Mouse (Mus musculus) midbrain, embryonic 10.5 days (tissue): Measurements from ENCODE around the gene Clptm1. TPM values are rescaled to one million over a fixed set of nuclear protein-coding genes. Genes with fewer than 3 reads are reported as not detected.

Source experiments
- DNase-seq: peaks from one replicate; pipeline ENCODE4 v3.0.0-alpha.2; 2017; ENCODE audit warnings: low spot score
- H3K27ac ChIP-seq: fragments of 300-500 bp; sonication (generic); replicated peaks from 2 replicates; pipeline ENCODE4 v1.5.1; 2016; ENCODE audit warnings: mild to moderate bottlenecking
- H3K27me3 ChIP-seq: fragments of 300-500 bp; sonication (generic); 2 replicates; pipeline ENCODE4 v1.6.1; 2016; ENCODE audit warnings: low read depth, mild to moderate bottlenecking; ENCODE audit not compliant: poor library complexity, severe bottlenecking
- H3K36me3 ChIP-seq: fragments of 300-500 bp; sonication (generic); 2 replicates; pipeline ENCODE4 v1.6.1; 2016; ENCODE audit warnings: mild to moderate bottlenecking, moderate library complexity
- H3K4me1 ChIP-seq: fragments of 300-500 bp; sonication (generic); 2 replicates; pipeline ENCODE4 v1.6.1; 2016
- H3K4me3 ChIP-seq: fragments of 300-500 bp; sonication (generic); 2 replicates; pipeline ENCODE4 v1.5.1; 2016; ENCODE audit warnings: mild to moderate bottlenecking, moderate library complexity
- H3K9me3 ChIP-seq: fragments of 300-500 bp; sonication (generic); replicated peaks from 2 replicates; pipeline ENCODE4 v1.6.1; 2016; ENCODE audit warnings: mild to moderate bottlenecking
- WGBS: fragments of 180-500 bp; shearing (Covaris S2); methylation state at CpG from one replicate; pipeline ENCODE4 v1.1.7; 2016; 5-methylcytosine and 5-hydroxymethylcytosine counted together
- polyA plus RNA-seq: library from polyadenylated mRNA; unstranded; fragments of >200 nt; fragmentation: Nextera tagmentation; extraction: Ambion mirVana; gene quantifications from 2 replicates; pipeline ENCODE4 v1.2.1, GENCODE M21; 2016

Gene Clptm1
- polyA plus RNA-seq, 1 experiment from 2014 or later, result 82.3 TPM

DNA sequence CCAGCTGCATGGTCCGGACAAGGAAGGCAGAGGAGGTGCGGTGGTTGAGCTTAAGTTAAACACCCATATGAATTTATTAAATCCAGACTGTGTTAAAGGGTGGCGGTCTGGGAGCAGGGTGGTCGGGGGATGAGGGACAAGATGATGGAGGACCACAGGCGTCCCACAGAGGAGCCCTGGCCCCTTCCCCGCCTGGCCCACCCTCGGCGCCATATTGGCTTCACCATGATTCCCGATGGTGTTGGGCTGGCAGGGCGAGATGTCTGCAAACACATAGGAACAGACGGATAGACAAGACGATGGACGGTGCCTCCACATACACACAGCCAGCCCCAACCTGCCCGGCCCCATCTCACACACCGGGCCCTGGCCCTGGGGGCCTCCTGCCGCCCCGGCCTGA, 31.6 kb downstream of the Clptm1 start:
- H3K27me3 ChIP-seq, result peaks cover 4% of the 10 kb centered on the region; the same call in 1 of the 2 replicates
- H3K27ac ChIP-seq, result no peak overlapping the region
- H3K4me1 ChIP-seq, result peaks cover 15% of the 10 kb centered on the region
- no peak for DNase-seq
- WGBS, result 94% methylated on average over 17 of the region's 17 CpGs
- H3K36me3 ChIP-seq, result peaks cover 65% of the 10 kb centered on the region
- no peaks in the 10 kb centered on the region for H3K9me3 ChIP-seq
- no peak overlapping the region for H3K4me3 ChIP-seq

DNA sequence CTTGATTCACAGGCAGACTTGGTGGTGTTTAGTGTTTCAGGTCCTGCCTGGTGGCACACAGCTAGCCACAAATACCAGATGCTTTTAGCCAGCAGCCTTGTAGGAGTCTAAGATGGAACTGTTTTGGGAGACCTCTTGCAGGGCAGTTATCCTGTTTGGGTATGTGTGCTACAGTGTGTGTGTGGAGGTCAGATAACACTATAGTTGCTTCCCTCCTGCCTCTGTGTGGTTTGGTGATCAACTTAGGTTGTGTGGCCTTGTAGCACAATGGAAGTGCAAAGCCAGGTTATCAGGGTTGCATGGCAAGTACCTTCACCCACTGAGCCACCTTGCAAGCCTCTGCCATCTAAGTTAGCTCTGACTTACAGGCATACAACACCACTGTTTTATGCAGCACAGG, 32.1 kb downstream of the Clptm1 start:
- Histone ChIP-seq H3K27ac (no peak overlapping the region), H3K4me1 (peaks cover 15% of the 10 kb centered on the region), H3K9me3 (no peaks in the 10 kb centered on the region), H3K4me3 (no peak overlapping the region), H3K27me3 (peaks cover 4% of the 10 kb centered on the region; the same call in 1 of the 2 replicates), H3K36me3 (peaks cover 60% of the 10 kb centered on the region)
- no peak for DNase-seq

DNA sequence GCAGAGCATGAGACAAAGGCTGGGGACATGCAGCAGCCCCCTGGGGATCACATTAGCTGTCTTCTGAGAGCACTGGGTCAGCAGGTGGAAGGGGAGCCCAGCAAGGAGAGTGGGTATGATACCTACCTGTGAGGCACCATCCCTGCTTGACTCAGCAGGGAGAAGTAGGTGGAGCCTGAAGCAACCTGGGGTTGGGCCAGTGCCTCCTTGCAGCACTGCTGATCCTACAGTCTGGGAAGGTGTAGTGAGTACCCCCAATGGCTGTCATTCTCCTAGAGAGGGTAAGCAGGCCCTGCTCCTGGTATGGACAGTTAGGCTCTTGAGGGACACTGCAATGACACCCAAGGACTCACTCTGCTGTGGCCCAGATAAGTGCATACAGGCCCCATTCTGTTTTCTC, 32.6 kb downstream of the Clptm1 start:
- H3K27ac ChIP-seq, result no peak overlapping the region
- peaks cover 56% of the 10 kb centered on the region for H3K36me3 ChIP-seq
- DNase-seq, result no peak
- H3K4me1 ChIP-seq, result peaks cover 15% of the 10 kb centered on the region
- no peaks in the 10 kb centered on the region for H3K9me3 ChIP-seq
- H3K27me3 ChIP-seq, result peaks cover 4% of the 10 kb centered on the region; the same call in 1 of the 2 replicates
- H3K4me3 ChIP-seq, result no peak overlapping the region

DNA sequence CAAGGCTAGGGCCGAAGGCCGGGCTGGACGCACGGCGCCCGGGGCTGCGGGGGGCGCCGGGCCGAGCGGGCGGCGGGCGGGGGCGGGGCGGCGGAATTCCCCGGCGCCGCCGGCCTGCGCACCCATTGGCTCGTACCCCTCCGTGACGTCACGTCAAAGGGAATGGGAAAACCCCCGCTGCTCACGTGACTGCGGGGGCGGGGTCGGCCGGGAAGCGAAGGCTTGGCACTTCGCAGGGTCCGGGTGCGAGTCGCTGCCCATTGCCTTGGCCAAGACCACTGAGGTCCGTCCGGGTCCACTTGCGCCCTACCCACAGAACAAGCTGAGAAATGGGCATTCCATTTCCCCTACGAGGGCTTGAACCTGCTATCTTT, 35.5 kb downstream of the Clptm1 start, which contains the start of gene Relb:
Gene Relb (minus strand): TSS at position 78 of the 374 bp plus-strand sequence.
- under 1% methylated on average over 38 of the region's 41 CpGs for WGBS
- Histone ChIP-seq H3K27ac (peak within 1 kb of the TSS; percentile 64), H3K9me3 (no peaks in the 10 kb centered on the region), H3K4me3 (peak within 1 kb of the TSS; percentile 79), H3K27me3 (peaks cover 4% of the 10 kb centered on the region; the same call in 1 of the 2 replicates), H3K36me3 (peaks cover 27% of the 10 kb centered on the region), H3K4me1 (peaks cover 15% of the 10 kb centered on the region)
- DNase-seq, result peak; percentile 91

DNA sequence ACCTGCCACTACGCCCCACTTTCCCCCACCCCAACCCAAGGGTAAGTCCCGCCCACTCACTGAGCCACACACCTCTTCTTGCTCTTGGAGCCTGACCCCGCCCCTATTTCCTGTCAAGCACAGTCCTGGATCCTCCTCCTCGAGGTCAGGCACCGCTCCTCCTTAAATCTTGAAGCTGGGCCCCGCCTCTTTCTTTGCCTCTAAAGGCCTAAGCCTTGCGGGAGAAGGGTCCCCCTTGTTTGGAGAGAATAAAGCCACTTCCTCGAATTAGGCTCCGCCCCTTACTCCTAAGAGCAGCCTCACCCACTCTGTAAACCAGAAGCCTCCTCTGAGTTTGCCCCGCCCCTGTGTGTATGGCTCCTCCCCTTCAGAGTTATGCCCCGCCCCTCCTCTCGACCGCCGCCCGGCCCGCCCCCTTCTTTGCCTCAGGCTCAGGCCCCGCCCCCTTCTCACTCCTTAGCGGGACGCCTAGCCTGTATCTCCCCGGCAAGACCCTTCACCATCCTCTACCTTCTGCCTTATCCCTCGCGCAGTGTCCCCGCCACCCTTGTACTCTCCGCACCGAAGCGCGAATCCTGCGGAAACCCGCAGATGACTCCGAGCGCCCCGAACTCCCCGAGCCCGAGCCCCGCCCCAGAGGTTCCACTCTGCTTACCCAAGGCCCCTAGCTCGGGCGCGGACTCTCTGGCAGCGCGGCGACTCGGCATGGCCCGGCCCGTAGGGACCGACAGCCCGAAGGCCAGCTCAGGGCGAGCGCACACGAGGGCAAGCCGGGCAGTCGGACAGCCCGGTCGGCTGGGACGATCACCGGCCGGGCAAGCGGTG, 36.1 kb downstream of the Clptm1 start:
- Histone ChIP-seq H3K4me1 (peaks cover 15% of the 10 kb centered on the region), H3K27me3 (peaks cover 4% of the 10 kb centered on the region; the same call in 1 of the 2 replicates), H3K27ac (peak overlapping the region; percentile 64), H3K36me3 (peaks cover 21% of the 10 kb centered on the region), H3K9me3 (no peaks in the 10 kb centered on the region), H3K4me3 (peak overlapping the region; percentile 79)
- peak; percentile 93 for DNase-seq
- 2% methylated on average over 57 of the region's 57 CpGs for WGBS

DNA sequence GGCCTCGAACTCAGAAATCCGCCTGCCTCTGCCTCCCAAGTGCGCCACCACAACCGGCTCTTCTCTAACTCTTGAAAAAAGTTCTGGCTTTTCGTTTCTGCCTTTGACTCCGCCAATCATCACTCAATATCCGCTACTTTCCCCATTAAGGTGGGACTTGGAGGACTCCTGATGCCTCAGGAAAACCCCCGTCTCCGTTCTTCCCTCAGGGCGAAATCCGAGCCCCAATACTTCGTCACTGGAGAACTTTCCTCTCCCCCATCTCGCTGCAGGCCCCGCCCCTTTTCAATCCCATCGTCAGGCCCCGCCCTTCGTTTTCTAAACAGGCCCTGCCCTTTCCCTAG, 36.7 kb downstream of the Clptm1 start:
- 17% methylated on average over 17 of the region's 17 CpGs for WGBS
- Histone ChIP-seq H3K4me3 (peak overlapping the region; percentile 79), H3K36me3 (peaks cover 15% of the 10 kb centered on the region), H3K9me3 (no peaks in the 10 kb centered on the region), H3K27ac (peak overlapping the region; percentile 64), H3K4me1 (peaks cover 15% of the 10 kb centered on the region), H3K27me3 (peaks cover 4% of the 10 kb centered on the region; the same call in 1 of the 2 replicates)
- DNase-seq, result no peak

DNA sequence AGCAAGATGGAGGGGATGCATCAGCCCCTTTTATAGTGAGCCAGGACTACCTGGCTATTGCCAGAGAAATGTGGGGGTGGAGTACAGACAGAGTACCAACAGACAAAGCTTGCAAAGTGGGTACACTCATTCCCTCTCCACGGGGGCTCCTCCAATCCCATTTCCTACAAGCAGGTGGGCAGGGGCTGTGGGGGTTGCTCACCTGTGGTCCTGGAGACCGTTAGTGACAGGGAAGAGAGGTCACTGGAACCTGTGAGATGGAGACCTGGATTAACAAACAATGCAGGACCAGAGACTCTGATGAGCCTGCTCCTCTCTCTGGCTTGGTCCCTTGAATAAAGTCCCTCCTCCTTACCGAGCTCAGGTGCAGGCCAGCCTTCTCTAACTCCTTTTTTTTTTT, 37.1 kb downstream of the Clptm1 start:
- Histone ChIP-seq H3K27ac (no peak overlapping the region), H3K27me3 (peaks cover 4% of the 10 kb centered on the region; the same call in 1 of the 2 replicates), H3K9me3 (no peaks in the 10 kb centered on the region), H3K4me3 (peak overlapping the region; percentile 79), H3K36me3 (peaks cover 11% of the 10 kb centered on the region), H3K4me1 (peaks cover 15% of the 10 kb centered on the region)
- DNase-seq, result no peak
- WGBS, result 65% methylated on average over 3 of the region's 3 CpGs

DNA sequence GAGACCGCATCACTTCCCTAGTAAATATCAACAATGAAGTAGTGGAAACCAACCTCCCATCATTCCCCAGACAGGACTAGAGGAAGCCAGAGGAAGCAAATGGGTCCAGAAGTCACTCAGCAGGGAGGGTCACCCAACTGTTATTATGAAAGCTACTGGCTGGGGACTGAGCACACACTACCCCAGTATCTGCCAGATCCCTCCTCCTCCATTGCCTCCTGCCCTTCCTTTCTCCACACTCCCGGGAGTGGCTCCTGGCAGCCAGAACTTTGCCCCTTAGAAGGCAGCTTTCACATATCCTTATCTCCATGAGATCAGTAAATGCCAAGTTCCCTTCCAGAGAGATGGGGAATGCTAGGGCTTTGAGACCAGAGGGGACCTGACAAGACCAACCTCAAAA, 41.4 kb downstream of the Clptm1 start:
- H3K4me1 ChIP-seq, result peaks cover 11% of the 10 kb centered on the region
- 79% methylated on average over 2 of the region's 2 CpGs for WGBS

DNA sequence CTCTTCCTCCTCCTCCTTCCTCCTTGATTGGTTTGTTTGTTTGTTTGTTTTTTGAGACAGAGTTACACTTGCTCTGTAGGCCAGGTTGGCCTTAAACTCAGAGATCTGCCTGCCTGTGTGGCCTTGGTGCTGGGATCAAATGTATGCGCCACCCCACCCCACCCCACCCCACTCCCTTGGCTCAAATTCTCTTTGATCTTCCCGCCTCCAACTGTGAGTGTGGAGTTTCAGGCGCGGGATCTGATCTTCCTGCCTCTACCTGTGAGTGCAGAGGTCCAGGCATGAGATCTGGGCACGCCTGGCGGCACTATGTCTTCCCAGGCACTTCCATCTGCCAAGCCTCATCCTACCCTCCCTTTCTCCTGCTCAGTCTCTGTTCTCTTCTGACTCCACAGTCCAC, 42.6 kb downstream of the Clptm1 start:
- Histone ChIP-seq H3K27me3 (peaks cover 14% of the 10 kb centered on the region), H3K4me1 (peaks cover 8% of the 10 kb centered on the region), H3K9me3 (no peaks in the 10 kb centered on the region), H3K36me3 (no peaks in the 10 kb centered on the region), H3K4me3 (no peak overlapping the region), H3K27ac (no peak overlapping the region)
- 48% methylated on average over 6 of the region's 6 CpGs for WGBS
- no peak for DNase-seq

More for the DNA sequence above, 41.4 kb downstream of the Clptm1 start:
- Histone ChIP-seq H3K27me3 (peaks cover 14% of the 10 kb centered on the region), H3K4me3 (no peak overlapping the region), H3K36me3 (no peaks in the 10 kb centered on the region), H3K27ac (no peak overlapping the region), H3K9me3 (no peaks in the 10 kb centered on the region)
- DNase-seq, result no peak

DNA sequence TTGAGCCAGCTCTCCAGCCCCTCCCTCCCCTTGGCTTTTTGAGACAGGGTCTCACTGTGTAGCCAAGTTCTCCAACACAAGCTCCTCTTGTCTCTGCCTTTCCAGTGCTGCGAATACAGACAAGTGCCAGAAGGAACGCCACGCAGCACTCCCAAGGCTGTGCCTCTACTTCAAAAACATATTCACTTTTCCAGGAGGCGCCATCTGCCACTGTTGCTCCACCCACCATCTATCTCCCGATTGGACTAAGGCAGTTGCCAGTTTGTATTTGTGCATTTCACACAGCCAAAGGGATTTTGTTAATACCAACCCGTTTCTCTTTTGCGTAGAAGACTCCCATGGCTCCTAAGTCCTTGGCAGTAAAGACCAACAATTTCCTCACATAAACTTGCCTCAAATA, 44.0 kb downstream of the Clptm1 start:
- WGBS, result 92% methylated on average over 7 of the region's 7 CpGs
- no peak for DNase-seq
- Histone ChIP-seq H3K36me3 (no peaks in the 10 kb centered on the region), H3K27me3 (peaks cover 14% of the 10 kb centered on the region), H3K4me3 (no peak overlapping the region), H3K27ac (no peak overlapping the region), H3K9me3 (no peaks in the 10 kb centered on the region), H3K4me1 (peaks cover 8% of the 10 kb centered on the region)

DNA sequence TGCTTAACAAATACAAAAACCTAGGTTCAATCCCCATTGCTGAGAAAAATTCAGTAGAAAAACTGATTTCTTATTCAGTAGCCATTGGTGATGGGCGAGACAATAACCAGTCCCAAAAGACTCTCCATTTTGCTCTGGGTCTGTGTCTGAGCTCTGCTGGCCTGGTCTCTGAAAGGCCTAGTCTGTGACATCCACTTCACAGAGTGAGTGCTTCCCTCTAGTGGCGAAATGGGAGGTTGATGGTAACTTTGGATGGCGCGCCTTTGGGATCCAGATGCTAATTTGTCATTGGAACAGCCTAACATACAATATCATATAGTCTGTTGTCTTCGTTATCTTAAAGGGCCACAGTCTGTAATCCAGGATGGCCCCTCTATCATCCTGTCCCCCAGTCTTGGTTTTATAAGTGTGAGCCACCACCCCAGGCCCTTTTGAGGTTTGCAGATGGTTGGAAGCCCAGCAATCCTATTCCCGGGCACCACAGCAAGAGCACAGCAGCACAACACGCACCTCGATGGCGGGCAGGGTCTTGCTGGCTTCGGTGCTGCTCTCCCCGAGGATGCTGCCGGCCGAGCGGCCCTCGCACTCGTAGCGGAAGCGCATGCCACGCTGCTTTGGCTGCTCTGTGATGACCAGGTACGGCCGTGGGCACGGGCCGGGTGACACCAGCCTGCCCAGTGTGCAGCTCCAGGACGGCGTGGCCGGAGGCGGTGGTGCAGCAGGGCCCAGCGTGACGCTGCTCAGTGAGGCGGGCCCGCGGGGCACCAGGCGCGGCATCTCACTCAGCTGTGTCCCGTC, 45.6 kb downstream of the Clptm1 start:
- 7% methylated on average over 35 of the region's 35 CpGs for WGBS

DNA sequence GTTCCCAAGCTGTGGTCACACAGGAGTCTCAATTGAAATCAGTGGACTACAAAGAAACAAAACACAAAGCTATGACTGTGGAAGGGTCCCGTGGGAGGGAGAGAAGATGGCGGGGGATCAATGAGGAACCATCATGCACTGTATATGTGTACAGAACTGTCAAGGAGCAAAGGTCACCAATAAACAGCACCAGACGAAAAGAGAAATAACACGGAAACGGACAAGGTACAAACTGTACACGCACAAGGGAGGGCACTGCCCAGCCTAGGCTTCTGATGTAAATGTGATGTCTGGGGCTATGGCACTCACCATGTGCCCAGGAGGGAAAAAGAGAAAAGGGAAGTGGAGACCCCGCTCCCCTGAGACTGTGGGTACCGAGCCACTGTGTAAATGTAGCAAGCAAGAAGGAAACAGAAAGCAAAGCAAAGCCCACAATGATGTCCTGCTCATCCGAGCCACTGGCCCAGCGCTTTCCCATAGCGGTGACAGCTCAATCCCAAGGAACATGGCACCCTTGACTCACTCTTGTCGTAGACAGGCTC, 49.7 kb downstream of the Clptm1 start:
- Histone ChIP-seq H3K27me3 (peaks cover 10% of the 10 kb centered on the region), H3K4me1 (peaks cover 8% of the 10 kb centered on the region), H3K27ac (no peak overlapping the region; the same call in 1 of the 2 replicates), H3K9me3 (no peaks in the 10 kb centered on the region), H3K36me3 (no peaks in the 10 kb centered on the region), H3K4me3 (no peak overlapping the region)
- DNase-seq, result no peak
- 91% methylated on average over 12 of the region's 12 CpGs for WGBS

More for the DNA sequence above, 45.6 kb downstream of the Clptm1 start:
- Histone ChIP-seq H3K4me1 (peaks cover 8% of the 10 kb centered on the region), H3K27me3 (peaks cover 14% of the 10 kb centered on the region), H3K4me3 (peak overlapping the region; percentile 48), H3K36me3 (no peaks in the 10 kb centered on the region), H3K9me3 (no peaks in the 10 kb centered on the region), H3K27ac (peak overlapping the region; percentile 64)
- DNase-seq, result peak; percentile 80
